Mouse (Mus musculus): ENCODE results near the gene Csnk1g2.
A peak's percentile ranks its signal among the peaks of the same experiment; 100 is the strongest.

Csnk1g2 gene

GRCm38 (mm10) chr10:80622661-80623456 lies at the start of gene Csnk1g2:
Gene Csnk1g2 (plus strand): TSS chr10:80622838.
- peak; percentile 73 for DNase-seq (ENCODE audit: low read depth, low spot score)

GRCm38 (mm10) chr10:80573944-80574343 lies 48.7 kb upstream of the Csnk1g2 start:
- no peak for DNase-seq (ENCODE audit: low read depth, low spot score)

GRCm38 (mm10) chr10:80574896-80575295 lies 47.7 kb upstream of the Csnk1g2 start:
- DNase-seq (ENCODE audit: low read depth, low spot score) = no peak

- DNase-seq (ENCODE audit: low read depth, low spot score) = no peak
Observed at GRCm38 (mm10) chr10:80575925-80576324, 46.7 kb upstream of the Csnk1g2 start.

GRCm38 (mm10) chr10:80576351-80577194 lies 46.1 kb upstream of the Csnk1g2 start:
- peak; percentile 83 for DNase-seq (ENCODE audit: low read depth, low spot score)

- peak; percentile 99 for DNase-seq (ENCODE audit: low read depth, low spot score)
Observed at GRCm38 (mm10) chr10:80577195-80578130, 45.2 kb upstream of the Csnk1g2 start, which contains the start of gene Klf16. Gene Klf16 (minus strand): TSS chr10:80577321.

GRCm38 (mm10) chr10:80578131-80578750 lies 44.4 kb upstream of the Csnk1g2 start:
- peak; percentile 96 for DNase-seq (ENCODE audit: low read depth, low spot score)

- DNase-seq (ENCODE audit: low read depth, low spot score) = peak; percentile 94
Observed at GRCm38 (mm10) chr10:80578911-80579310, 43.7 kb upstream of the Csnk1g2 start.

GRCm38 (mm10) chr10:80583047-80583446 lies 39.6 kb upstream of the Csnk1g2 start:
- DNase-seq (ENCODE audit: low read depth, low spot score) = no peak

- no peak for DNase-seq (ENCODE audit: low read depth, low spot score)
Observed at GRCm38 (mm10) chr10:80584045-80584488, 38.6 kb upstream of the Csnk1g2 start.

- peak; percentile 47 for DNase-seq (ENCODE audit: low read depth, low spot score)
Observed at GRCm38 (mm10) chr10:80584642-80585552, 37.7 kb upstream of the Csnk1g2 start.

GRCm38 (mm10) chr10:80585581-80585980 lies 37.1 kb upstream of the Csnk1g2 start:
- DNase-seq (ENCODE audit: low read depth, low spot score) = no peak

- no peak for DNase-seq (ENCODE audit: low read depth, low spot score)
Observed at GRCm38 (mm10) chr10:80586407-80587304, 36.0 kb upstream of the Csnk1g2 start.

- peak; percentile 67 for DNase-seq (ENCODE audit: low read depth, low spot score)
Observed at GRCm38 (mm10) chr10:80587305-80587657, 35.4 kb upstream of the Csnk1g2 start.

GRCm38 (mm10) chr10:80589127-80589878 lies 33.3 kb upstream of the Csnk1g2 start:
- DNase-seq (ENCODE audit: low read depth, low spot score) = peak; percentile 61

- DNase-seq (ENCODE audit: low read depth, low spot score) = peak; percentile 100
Observed at GRCm38 (mm10) chr10:80589879-80590854, 32.5 kb upstream of the Csnk1g2 start, which contains the start of gene Abhd17a. Gene Abhd17a (minus strand): TSS chr10:80590341.

GRCm38 (mm10) chr10:80596318-80596717 lies 26.3 kb upstream of the Csnk1g2 start:
- no peak for DNase-seq (ENCODE audit: low read depth, low spot score)

Data from A20 (cell line).